Mouse (Mus musculus) liver, embryonic 12.5 days (tissue): ENCODE results near the gene Duox1. TPM values are rescaled to one million over a fixed set of nuclear protein-coding genes. Genes with fewer than 3 reads are reported as not detected.
A peak's percentile ranks its signal among the peaks of the same experiment; 100 is the strongest.

Source experiments
- ATAC-seq: fragments of 200-750 bp; cut with Nextera tagmentation; 2 replicates; pipeline ENCODE4 v1.8.0; 2017; ENCODE audit warnings: moderate number of reproducible peaks, mild to moderate bottlenecking, moderate library complexity
- H3K27ac ChIP-seq: fragments of 300-500 bp; sonication (generic); 2 replicates; pipeline ENCODE4 v1.5.1; 2016; ENCODE audit warnings: mild to moderate bottlenecking
- H3K27me3 ChIP-seq: fragments of 300-500 bp; sonication (generic); replicated peaks from 2 replicates; pipeline ENCODE4 v1.6.1; 2016; ENCODE audit warnings: mild to moderate bottlenecking, moderate library complexity
- H3K36me3 ChIP-seq: fragments of 300-500 bp; sonication (generic); 2 replicates; pipeline ENCODE4 v1.6.1; 2016; ENCODE audit warnings: mild to moderate bottlenecking, moderate library complexity
- H3K4me1 ChIP-seq: fragments of 300-500 bp; sonication (generic); 2 replicates; pipeline ENCODE4 v1.6.1; 2016
- H3K4me2 ChIP-seq: fragments of 300-500 bp; sonication (generic); 2 replicates; pipeline ENCODE4 v1.6.1; 2016; ENCODE audit warnings: mild to moderate bottlenecking, moderate library complexity
- H3K4me3 ChIP-seq: fragments of 300-500 bp; sonication (generic); 2 replicates; pipeline ENCODE4 v1.5.1; 2016; ENCODE audit warnings: mild to moderate bottlenecking, moderate library complexity
- H3K9ac ChIP-seq: fragments of 300-500 bp; sonication (generic); 2 replicates; pipeline ENCODE4 v1.6.1; 2016; ENCODE audit warnings: mild to moderate bottlenecking, moderate library complexity
- H3K9me3 ChIP-seq: fragments of 300-500 bp; sonication (generic); replicated peaks from 2 replicates; pipeline ENCODE4 v1.6.1; 2016; ENCODE audit warnings: mild to moderate bottlenecking, moderate library complexity
- WGBS: fragments of 180-500 bp; shearing (Covaris S2); methylation state at CpG from one replicate; pipeline ENCODE4 v1.1.7; 2016; ENCODE audit not compliant: insufficient replicate concordance; 5-methylcytosine and 5-hydroxymethylcytosine counted together
- polyA plus RNA-seq: library from polyadenylated mRNA; unstranded; fragments of >200 nt; fragmentation: Nextera tagmentation; extraction: Ambion mirVana; gene quantifications from 2 replicates; pipeline ENCODE4 v1.2.1, GENCODE M21; 2016

Duox1 gene
- polyA plus RNA-seq, 1 experiment from 2014 or later, result not detected

DNA sequence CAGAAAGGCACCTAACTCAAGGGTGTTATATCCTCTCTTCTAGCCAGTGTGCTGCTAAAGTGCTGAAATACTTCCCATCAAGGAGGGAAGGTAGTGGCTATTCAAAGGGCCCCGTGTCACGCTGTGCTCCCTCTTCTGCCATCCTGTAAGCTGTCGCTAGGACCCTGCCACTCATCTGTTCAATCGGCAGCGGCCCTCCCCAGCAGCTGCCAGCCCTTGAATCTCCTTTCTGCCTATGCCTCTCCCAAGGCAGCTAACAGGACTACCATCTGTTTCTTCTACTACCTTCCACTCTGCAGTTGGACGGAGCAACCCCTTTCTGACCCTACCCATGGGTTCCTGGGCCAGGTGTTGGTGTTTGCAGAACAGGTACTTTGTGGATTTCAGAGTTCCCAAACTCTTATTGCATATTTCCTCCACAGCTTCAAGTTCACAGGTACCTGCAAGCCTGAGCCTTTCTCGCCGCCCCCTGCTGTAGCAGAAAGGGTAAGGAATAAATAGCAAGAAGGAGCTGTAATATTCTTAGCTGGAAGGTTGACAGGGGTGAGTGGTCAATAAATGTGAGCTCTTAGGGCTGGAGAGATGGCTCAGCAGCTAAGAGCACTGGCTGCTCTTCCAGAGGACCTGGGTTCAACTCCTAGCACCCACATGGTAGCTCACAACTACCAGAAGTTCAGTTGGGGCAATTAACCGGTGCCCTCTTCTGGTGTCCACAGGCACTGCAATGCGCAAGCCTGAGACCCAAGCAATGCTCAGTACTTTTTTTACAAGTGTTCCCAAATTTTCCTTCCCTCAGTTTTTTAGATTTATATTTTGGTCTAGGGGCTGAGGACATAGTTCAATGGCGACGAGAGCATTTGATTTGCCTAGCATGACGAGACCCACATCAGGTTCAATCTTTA lies 47.4 kb downstream of the Duox1 start:
- Histone ChIP-seq H3K4me1 (peaks cover 63% of the 10 kb centered on the region), H3K4me3 (no peak overlapping the region), H3K27ac (no peak overlapping the region), H3K9ac (no peak overlapping the region), H3K9me3 (no peaks in the 10 kb centered on the region), H3K27me3 (no peaks in the 10 kb centered on the region), H3K4me2 (no peak overlapping the region), H3K36me3 (peaks cover 24% of the 10 kb centered on the region)
- ATAC-seq, result no peak
- 83% methylated on average over 13 of the region's 13 CpGs for WGBS

DNA sequence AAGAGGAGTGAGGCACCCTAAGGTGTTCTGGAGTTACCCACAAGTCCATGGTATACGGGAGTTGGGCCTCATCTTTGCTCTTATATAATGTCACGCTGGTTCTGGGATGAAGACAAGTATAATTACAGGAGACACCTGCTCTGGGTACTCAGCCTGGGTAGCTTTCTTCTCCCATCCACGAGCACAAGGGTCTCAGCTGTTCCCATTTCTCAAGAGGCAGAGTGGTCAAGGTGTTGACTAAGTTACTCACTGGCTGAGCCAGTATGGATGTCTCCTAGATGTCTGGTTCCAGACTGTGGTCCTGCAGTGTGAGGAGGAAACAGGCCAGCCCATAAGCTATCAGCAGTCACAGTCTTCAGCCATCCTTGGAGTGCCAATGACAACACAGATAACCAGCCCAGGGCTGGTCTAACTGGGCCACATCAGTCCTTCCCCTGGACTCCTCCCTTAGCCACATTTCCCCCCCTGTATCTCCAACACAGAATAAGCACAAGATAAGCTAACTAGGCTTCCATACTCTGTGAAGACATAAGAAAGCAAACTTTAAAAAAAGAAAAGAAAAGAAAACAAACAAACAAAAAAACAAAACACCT lies 49.0 kb downstream of the Duox1 start:
- no peaks in the 10 kb centered on the region for H3K27me3 ChIP-seq
- H3K4me3 ChIP-seq, result no peak overlapping the region
- peaks cover 24% of the 10 kb centered on the region for H3K36me3 ChIP-seq
- 69% methylated on average over 3 of the region's 3 CpGs for WGBS
- peak; percentile 89 for ATAC-seq
- peaks cover 75% of the 10 kb centered on the region for H3K4me1 ChIP-seq
- peak overlapping the region; percentile 85 for H3K27ac ChIP-seq
- no peaks in the 10 kb centered on the region for H3K9me3 ChIP-seq
- H3K9ac ChIP-seq, result peak overlapping the region; percentile 33; the same call in 1 of the 2 replicates
- peak overlapping the region; percentile 49 for H3K4me2 ChIP-seq

DNA sequence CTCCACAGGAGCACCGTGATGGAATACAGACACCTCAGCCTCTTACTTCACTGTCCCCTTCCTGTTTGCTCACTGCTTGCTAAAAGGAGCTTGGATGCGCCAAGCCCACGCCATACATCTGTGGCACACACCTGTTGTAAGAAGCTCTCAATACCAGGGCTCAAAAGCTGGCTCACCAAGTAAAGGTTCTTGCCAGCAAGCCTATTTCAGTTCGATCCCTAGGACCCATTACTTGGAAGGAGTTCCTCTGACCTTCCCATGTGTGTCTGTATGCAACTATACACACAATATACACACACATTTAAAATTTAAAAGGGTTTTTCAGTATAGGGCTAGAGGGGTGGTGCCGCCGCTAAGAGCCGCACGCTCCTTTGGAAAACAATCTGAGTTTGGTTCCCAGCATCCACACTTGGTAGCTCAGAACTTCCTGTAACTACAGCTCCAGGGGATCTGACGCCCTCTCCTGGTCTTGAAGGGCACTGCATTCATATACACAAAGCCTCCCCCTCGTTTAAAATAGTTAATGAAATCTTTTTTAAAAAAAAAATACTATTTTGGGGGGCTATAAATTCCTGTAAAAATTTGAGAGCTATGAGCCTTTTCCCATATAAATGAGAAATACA lies 49.9 kb downstream of the Duox1 start:
- H3K27me3 ChIP-seq, result 0 out of 2 replicates have a peak, but pooled peaks cover 2% of the 10 kb centered on the region
- peak overlapping the region; percentile 49; the same call in 1 of the 2 replicates for H3K4me2 ChIP-seq
- peaks cover 23% of the 10 kb centered on the region for H3K36me3 ChIP-seq
- H3K4me3 ChIP-seq, result no peak overlapping the region
- H3K4me1 ChIP-seq, result peaks cover 84% of the 10 kb centered on the region
- no peak for ATAC-seq
- H3K27ac ChIP-seq, result peak overlapping the region; percentile 85
- H3K9ac ChIP-seq, result 0 out of 2 replicates have a peak overlapping the region, but pooled peaks have one; percentile 25
- WGBS, result 71% methylated on average over 10 of the region's 10 CpGs
- no peaks in the 10 kb centered on the region for H3K9me3 ChIP-seq

DNA sequence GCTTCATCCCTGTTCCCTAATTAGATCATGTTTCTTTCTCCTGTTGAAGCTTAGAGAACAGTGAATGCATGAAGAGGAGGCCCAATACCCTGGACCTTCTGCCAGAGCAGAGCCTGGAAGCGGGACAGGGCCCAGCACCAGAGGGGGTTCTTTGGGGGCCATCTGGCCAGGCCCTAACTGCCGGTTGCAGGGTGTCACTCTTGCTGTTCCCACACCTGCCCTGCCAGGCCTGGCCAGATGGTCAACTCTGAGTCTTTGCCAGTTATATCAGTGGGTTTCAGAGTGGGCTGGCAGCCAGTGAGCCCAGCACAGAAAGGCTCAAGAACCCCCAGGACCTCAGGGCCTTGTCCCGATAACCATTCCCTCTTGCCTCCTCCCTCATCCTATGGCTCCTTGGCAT lies 50.6 kb downstream of the Duox1 start:
- peaks cover 85% of the 10 kb centered on the region for H3K4me1 ChIP-seq
- 89% methylated on average over 3 of the region's 3 CpGs for WGBS
- H3K9me3 ChIP-seq, result no peaks in the 10 kb centered on the region
- no peak overlapping the region for H3K4me3 ChIP-seq
- peaks cover 2% of the 10 kb centered on the region; the same call in 1 of the 2 replicates for H3K27me3 ChIP-seq
- H3K4me2 ChIP-seq, result no peak overlapping the region
- H3K36me3 ChIP-seq, result peaks cover 20% of the 10 kb centered on the region
- H3K27ac ChIP-seq, result peak overlapping the region; percentile 29; the same call in 1 of the 2 replicates
- H3K9ac ChIP-seq, result no peak overlapping the region
- ATAC-seq, result no peak

DNA sequence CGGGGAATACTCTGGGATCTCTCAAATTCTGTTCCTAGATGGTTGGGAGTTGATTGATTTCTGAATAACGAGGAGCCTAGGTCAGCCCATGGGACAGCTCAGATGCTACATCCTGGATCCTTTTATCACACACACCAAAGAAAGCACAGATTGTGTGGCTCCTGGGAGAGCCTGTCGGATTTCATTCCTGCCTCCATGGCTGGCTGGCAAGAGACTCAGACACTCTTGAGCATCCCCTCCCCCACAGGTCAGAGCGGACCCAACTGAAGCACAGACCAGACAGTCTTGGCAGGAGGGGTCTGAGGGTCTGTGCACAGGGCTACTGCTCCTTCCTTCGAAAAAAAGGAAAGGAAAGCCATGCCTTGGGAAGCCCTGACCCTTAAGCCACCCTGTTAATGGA lies 51.2 kb downstream of the Duox1 start:
- Histone ChIP-seq H3K9ac (no peak overlapping the region), H3K4me1 (peaks cover 81% of the 10 kb centered on the region), H3K9me3 (no peaks in the 10 kb centered on the region), H3K27ac (no peak overlapping the region), H3K4me3 (no peak overlapping the region), H3K4me2 (0 out of 2 replicates have a peak overlapping the region, but pooled peaks have one; percentile 99), H3K27me3 (peaks cover 2% of the 10 kb centered on the region; the same call in 1 of the 2 replicates), H3K36me3 (peaks cover 20% of the 10 kb centered on the region)
- no peak for ATAC-seq
- 64% methylated on average over 5 of the region's 5 CpGs for WGBS

DNA sequence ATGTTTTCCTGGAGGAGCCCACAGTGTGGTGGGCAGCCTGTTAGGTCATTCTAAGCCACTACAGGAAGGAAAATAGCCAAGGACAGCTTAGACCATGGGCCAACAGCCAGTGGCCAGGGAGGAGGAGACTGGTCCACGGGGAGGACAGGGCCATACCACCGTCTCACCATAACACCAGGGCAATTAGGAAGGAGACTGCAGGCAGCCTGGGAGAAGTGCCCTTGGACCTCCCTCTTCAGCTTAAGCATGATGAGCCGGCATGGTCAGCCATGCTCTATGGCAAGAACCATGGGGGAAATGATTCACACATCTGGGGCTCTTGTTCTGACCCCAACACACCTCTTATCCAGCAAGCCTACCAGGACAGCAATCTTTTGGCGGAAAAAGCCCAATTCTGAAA lies 51.7 kb downstream of the Duox1 start:
- Histone ChIP-seq H3K4me3 (peak overlapping the region; percentile 85), H3K4me1 (peaks cover 77% of the 10 kb centered on the region), H3K27ac (no peak overlapping the region), H3K9me3 (no peaks in the 10 kb centered on the region), H3K27me3 (peaks cover 2% of the 10 kb centered on the region; the same call in 1 of the 2 replicates), H3K9ac (peak overlapping the region; percentile 93; the same call in 1 of the 2 replicates), H3K36me3 (peaks cover 20% of the 10 kb centered on the region), H3K4me2 (peak overlapping the region; percentile 99)
- WGBS, result 61% methylated on average over 4 of the region's 4 CpGs
- ATAC-seq, result no peak

DNA sequence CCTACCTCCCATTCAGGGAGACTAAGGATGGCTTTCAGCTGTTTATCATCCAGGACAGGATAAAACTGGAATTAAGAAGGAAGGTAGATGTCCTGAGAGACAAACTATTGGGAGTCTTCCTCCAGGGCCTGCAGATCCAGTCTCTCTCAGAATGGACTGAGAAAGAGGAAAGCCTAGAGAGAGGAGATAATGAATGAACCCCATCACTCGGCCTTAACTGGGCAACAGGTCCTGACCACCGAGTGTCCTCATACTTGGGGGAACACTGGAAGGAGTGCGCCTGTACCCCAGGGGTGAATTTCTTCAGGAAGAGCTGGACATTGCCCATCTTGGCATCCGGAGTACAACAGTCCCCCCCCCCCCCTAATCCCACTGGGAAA lies 52.2 kb downstream of the Duox1 start:
- 35% methylated on average over 4 of the region's 4 CpGs for WGBS
- no peak overlapping the region for H3K27ac ChIP-seq
- H3K9ac ChIP-seq, result peak overlapping the region; percentile 93
- peak overlapping the region; percentile 85 for H3K4me3 ChIP-seq
- peaks cover 2% of the 10 kb centered on the region; the same call in 1 of the 2 replicates for H3K27me3 ChIP-seq
- no peaks in the 10 kb centered on the region for H3K9me3 ChIP-seq
- peaks cover 18% of the 10 kb centered on the region for H3K36me3 ChIP-seq
- ATAC-seq, result no peak
- H3K4me1 ChIP-seq, result peaks cover 72% of the 10 kb centered on the region
- peak overlapping the region; percentile 99 for H3K4me2 ChIP-seq

DNA sequence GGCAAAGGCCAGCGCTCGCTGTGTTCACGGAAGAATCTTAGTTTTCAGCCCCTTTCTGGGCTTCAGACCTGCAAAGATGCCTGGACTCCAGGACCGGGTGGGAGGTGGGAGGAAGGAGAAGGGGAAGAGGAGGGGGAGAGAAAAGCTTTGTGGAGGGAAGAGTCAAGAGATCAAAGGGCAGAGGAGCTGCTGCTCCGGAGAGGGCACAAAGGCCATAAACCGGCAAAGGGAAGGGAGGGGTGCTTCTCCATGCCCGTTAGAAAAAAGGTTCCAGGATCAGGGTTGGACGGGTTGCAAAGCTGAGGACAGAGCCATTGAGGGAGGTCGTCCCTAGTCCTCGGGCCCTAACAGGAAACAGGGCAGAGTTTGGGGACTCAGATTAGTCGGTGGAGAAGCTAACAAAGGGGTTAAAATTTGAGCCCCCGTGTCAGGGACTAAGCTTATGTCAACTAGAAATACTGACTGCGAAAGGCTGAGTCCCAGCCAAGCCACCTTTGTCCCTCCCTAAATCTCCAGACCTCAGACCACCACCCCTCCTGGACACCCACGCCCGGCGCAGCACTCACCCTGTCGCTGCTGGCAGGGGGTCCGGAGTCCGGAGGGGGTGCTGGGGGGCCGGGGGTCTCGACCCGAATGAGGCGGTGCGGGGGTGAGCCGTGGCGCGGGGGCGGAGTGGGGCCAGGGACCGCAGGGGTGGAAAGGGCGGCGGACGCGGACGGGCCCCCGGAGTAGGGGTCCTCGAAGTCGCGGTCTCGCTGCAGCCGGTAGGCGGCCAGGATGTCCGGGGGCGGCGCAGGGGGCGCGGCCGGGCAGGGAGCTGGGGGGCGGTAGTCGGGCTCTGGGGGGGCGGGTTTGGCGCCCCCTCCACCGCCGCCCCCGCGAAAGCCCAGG lies 52.9 kb downstream of the Duox1 start:
- peaks cover 2% of the 10 kb centered on the region; the same call in 1 of the 2 replicates for H3K27me3 ChIP-seq
- peak; percentile 11 for ATAC-seq
- H3K36me3 ChIP-seq, result peaks cover 11% of the 10 kb centered on the region
- WGBS, result 3% methylated on average over 49 of the region's 55 CpGs
- H3K9me3 ChIP-seq, result no peaks in the 10 kb centered on the region
- peak overlapping the region; percentile 80 for H3K27ac ChIP-seq
- peak overlapping the region; percentile 85 for H3K4me3 ChIP-seq
- peaks cover 68% of the 10 kb centered on the region for H3K4me1 ChIP-seq
- H3K4me2 ChIP-seq, result peak overlapping the region; percentile 99
- H3K9ac ChIP-seq, result peak overlapping the region; percentile 93

DNA sequence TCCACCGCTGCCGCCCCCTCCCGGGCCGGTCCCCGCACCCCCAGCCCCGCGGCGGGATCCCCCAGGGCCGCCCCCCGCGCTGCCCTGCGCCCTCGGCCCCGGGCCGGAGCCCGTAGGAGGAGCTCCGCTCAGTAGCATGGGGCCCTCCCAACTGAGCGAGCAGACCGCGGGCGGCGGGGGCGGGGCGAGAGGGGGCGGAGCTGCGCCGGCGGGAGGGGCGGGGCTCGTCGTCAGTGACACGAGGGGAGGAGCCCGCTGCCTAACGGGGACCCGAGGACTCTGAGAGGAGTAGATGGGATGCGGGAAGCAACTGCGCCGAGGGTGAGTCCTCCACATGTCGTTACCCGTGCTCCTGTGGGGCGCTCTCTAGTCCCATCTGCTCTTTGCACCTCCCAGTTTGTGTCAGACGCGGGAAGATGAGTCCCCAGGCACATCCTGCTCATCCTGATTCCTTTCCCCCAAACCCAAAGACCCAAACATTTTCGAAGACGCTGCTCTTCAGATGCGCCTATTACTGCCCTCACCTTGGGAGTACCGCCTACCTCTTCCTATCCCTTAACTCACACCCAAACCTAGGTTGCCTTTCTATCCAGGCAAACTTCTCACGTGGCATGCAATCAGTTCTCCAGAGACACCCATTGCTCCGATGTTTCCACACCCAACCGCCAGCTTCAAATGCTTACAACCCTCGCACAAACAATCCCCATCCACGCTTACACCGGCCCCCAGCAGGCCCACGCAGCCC lies 53.7 kb downstream of the Duox1 start, which contains the start of gene Shf:
Shf (minus strand) TSS at position 168 of the 745 bp plus-strand sequence.
- H3K4me1 ChIP-seq, result peaks cover 60% of the 10 kb centered on the region
- peak within 1 kb of the TSS; percentile 99 for H3K4me2 ChIP-seq
- H3K36me3 ChIP-seq, result peaks cover 3% of the 10 kb centered on the region
- no peaks in the 10 kb centered on the region for H3K9me3 ChIP-seq
- H3K27me3 ChIP-seq, result peaks cover 2% of the 10 kb centered on the region; the same call in 1 of the 2 replicates
- H3K27ac ChIP-seq, result peak within 1 kb of the TSS; percentile 80
- peak within 1 kb of the TSS; percentile 85 for H3K4me3 ChIP-seq
- peak; percentile 86 for ATAC-seq
- WGBS, result under 1% methylated on average over 33 of the region's 54 CpGs
- H3K9ac ChIP-seq, result peak within 1 kb of the TSS; percentile 93

DNA sequence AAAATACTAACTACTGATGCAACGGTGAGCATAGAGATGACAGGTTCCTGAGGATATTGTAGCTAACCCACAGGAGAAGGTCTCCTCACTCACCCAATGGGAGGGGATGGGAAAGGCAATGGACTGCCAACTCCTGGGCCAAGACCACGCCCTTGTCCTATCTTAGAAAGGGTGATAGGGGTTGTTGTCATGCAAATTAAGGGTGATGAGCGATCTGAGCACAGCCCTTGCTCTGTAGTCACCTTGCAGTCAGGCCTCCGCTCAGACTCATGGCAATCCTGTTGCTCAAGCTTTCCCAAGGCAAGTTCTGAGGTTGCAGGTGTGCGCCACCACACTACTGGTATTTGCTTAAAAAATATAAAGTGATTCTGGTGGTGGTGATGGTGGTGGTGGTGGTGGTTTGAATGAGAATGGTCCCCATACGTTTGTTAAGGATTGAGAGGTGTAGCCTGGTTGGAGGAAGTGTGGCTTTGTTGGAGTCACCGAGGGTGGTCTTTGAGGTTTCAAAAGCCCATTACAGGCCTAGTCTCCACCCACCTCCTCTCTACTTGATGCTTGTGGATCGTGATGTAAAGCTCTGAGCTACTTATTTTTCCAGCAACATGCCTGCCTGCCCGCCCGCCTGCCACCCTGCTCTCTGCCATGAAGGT lies 54.8 kb downstream of the Duox1 start:
- H3K36me3 ChIP-seq, result no peaks in the 10 kb centered on the region
- H3K9ac ChIP-seq, result no peak overlapping the region
- peaks cover 2% of the 10 kb centered on the region; the same call in 1 of the 2 replicates for H3K27me3 ChIP-seq
- H3K27ac ChIP-seq, result no peak overlapping the region
- H3K9me3 ChIP-seq, result no peaks in the 10 kb centered on the region
- 43% methylated on average over 10 of the region's 10 CpGs for WGBS
- H3K4me1 ChIP-seq, result peaks cover 56% of the 10 kb centered on the region
- ATAC-seq, result no peak
- H3K4me2 ChIP-seq, result peak overlapping the region; percentile 99
- no peak overlapping the region for H3K4me3 ChIP-seq
